Mouse (Mus musculus): ENCODE data around the gene Ptprj.

- TF ChIP-seq CTCF (IDR thresholded peaks at IDR 0.05; ENCODE audit: borderline replicate concordance, insufficient read depth, low read depth, low read length) (no peak), POLR2A (IDR thresholded peaks at IDR 0.05; ENCODE audit: borderline replicate concordance, insufficient read depth, low read length) (no peak)
Measured at GRCm38 (mm10) chr2:90503182-90503833, 77.1 kb downstream of the Ptprj start.

Data from cerebellum, adult 2 months (tissue).